Mouse (Mus musculus) thymus, postnatal 14 days (tissue): ENCODE data around the gene Lin28a.
A peak's percentile ranks its signal among the peaks of the same experiment; 100 is the strongest.

ENCODE experiments used
- DNase-seq: peaks from one replicate; pipeline ENCODE4 v3.0.0; 2021

Gene Lin28a

DNA sequence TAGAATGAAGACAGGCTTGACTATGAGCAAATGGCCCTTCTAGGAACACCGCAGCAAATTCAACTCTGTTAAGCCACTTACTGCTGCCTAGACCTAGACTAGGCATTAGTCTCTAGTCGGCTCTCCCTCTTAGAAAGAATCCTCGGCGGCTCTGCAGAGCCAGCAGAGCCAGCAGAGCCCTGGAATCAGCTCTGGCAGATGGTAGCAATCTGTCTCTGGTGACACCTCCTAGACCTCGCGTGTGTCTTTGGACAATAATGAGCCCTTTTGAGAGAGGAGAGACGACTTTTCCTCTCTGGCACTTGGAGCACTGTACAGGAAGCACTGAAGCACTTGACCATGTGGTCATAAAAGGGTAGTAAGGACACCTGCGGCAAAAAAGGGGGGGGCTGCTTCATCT lies 46.9 kb downstream of the Lin28a start:
- no peak for DNase-seq

DNA sequence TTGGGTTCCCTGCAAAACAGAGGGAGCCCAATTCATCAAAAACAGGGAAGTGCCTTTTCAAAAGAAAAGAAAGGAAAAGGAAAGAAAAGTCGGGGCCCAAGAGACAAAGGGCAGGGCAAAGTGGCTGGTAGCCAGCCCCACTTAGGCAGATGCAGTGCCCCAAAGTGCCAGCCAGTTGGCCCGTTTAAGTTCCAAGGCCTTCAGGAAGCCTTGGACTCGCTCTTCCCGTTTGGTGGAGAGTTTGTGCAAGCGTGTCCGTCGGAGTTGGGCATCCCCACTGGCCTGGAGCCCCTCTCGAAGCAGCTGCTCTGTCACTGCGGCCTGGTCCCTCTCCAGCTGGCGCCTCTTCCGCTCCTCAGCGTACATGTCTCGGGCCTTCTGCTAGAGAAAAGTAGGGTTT lies 47.8 kb downstream of the Lin28a start:
- DNase-seq: no peak

DNA sequence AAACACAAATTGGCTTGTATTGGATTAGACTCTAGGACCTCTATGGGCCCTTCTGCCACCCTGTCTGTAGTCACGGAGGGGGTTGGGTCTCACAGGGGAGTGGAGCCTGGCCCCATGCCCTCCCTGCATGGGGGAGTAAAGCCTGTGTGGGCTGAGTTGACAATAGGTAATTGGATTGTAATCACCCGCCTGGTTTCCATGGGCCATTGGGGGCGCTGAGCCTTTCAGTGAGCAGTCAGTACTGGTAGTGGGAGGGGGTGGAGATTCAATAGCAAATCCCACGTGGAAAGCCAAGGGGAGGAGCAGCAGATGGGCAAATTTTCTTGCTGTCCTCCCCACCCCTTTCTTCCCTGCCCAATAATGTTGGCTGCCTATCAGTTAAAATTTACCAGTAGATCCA lies 48.4 kb downstream of the Lin28a start:
- DNase-seq: no peak

DNA sequence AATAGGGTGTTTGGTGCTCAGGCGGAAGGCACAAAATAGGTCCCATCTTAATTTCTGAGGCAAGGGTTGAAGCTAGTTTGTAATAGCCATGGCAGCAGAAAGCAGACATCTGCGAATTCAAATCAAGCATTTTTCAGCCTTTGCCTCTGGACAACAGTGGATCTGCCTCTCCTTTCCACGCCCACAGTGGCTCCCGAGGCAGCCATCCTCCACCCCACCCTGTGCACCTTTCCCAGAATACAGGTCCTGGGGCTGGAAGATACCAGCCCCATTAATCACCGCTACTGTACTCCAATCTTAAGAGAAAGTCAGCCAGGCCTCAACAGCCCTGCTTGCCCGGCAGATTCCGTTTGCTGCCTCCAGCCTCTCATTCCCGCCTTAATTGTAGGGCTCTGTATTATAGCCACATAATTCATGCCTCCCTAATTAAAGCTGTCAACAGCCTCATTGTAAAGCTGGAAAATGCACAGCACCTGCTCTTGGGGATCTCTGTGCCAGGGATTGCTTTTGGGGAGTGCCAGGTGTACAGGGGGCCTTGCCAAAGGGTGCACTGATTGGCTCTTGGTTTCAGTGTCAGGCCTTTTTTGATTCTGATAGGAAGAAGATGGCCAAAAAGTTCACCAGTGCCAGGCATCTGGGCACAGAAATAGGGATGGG lies 49.4 kb downstream of the Lin28a start:
- DNase-seq: no peak

DNA sequence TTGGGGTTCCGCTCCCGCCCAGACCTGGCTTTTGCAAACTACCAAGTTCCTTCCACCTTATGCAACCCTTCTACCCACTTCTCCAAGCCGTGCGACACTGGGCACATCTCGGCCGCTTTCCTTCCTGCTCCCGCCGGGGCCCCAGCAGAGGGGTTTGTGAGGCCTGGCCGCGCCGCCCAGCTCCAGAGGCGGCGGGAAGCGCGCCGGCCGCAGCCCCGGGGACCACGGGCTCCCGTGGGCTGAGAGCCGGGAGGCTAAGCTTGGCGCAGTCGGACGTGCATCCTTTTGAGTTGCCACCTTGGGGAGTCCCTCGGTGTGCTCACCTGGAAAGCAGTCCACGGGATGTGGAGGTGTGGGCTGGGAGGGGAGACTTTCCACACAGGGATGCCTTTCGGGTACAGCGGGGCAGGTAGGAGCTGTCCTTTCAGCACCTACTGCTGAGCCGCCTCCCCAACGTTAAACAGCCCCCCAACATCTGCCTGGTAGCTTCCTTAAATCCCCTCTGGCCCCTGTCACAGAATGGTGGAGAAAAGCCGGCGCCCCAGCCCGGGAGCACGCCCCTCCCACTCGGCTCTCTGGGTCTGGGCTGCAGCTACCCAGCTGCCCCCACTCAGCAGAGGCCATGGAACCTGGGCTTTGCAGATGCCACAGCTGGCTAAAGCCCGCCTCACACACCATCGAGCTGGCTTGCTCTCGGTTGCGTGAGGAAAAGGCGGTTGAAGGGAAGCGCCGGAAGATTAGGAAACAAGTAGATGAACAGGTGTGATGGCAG lies 50.3 kb downstream of the Lin28a start, which contains the start of gene Hmgn2:
Gene Hmgn2, minus strand, starts transcription at position 501 of the 772 bp plus-strand sequence.
- DNase-seq: peak; percentile 67

DNA sequence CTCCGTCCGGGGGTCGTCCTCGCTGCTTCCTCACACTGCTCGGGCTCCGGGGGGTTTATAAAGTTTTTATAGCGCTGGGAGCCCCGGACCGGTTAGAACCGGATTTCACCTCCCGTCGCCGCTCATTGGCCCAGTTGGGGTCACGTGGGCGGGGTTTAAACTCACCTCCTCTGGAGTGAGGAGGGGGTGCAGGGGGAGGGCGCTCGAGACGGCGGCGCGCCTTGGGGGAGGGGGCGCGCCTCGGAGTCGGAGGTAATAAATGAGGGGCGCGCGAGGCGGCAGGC lies 50.8 kb downstream of the Lin28a start:
- peak; percentile 95 for DNase-seq

DNA sequence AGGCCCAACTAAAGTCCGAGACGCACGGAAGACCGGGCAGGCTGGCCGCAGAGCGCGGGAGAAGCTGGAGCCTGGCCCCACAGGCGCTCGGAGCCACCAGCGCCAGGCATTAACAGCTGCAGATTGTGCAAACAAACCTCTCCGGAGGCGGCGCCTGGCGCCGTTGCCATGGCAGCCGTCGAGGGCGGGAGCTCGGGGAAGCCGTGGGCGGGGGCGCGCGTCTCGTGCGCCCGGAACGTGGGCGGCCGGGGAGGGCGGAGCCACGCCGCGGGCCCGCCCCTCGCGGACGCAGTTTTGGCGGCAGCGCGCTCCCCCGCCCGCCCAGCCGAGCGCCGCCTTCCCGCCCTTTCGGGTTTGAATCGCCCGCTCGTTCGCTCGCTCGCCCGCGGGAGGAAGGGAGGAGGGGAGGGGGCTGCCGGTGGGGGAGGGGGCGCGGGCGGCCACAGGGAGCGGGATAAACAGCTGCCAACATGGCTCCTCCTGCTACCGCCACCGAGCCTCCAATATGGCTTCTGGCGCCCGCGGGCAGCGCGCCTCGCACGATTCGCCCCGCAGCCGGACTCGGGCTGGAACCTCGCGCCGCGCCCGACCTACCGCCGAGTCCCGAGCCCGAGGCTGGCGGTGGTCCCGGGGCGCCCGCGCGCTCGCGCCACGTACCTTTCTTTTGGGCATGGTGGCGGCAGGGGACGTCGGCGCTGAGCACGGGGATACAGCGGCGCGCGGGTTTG lies 51.3 kb downstream of the Lin28a start:
- peak; percentile 99 for DNase-seq

DNA sequence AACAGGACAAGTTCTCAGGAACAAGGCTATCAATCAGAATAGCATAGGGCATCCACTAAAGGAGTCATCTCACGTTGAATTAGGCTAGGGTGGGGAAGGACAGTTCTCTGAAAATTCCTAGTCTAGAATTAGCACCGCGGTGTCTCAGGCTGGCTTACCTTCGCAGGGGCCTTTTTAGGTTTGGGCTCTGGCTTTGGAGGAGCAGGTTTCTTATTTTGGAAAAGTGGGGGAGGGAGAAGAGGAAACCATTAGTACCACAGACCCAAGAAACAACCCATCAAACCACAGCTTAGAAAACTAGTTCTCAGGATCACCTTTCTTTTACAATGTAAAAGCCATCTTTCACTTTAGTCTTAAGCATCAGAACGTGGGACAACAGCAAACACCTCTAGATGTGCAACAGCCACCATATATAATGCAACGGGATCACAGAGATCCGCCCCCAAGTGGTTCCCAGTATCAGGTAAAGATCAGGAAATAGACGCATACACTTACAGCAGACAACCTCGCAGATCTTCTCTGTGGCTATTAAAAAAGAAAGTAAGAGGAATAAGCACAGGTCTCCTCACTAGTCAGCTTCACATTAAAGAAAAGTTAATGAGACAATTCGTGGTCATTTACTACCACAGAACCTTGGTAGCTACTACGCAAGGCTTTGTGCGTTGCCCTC lies 52.2 kb downstream of the Lin28a start:
- no peak for DNase-seq

DNA sequence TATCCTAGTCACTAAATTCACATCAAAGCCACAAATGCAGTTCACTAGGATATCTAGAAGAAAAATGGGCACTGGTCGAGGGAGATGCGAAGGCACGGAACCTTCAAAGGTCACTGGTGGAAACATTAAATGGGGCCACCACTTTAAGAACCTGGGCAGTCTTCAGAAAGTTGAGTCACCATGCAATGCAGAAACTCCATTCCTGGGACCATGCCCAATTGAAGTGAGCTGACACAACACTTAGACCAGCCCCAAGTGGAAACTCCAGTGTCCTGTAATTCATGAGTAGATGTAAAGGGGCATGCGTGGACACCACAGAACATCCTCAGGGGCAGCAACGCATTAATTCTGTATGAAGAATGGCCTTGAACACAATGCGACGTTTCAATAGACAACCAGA lies 56.1 kb downstream of the Lin28a start:
- no peak for DNase-seq

DNA sequence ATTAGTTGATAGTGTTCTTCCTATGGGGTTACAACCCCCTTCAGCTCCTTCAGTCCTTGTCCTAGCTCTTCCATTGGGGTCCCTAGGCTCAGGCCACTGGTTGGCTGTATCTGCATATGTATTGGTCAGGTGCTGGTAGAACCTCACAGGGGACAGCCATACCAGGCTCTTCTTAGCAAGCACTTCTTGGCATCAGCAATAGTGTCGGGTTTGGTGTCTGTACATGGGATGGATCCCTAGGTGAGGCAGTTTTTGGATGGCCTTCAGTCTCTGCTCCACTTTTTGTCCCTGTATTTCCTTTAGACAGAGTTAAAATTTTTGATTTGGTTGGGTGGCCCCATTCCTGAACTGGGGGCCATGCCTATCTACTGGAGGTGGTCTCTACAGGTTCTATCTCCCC lies 59.8 kb downstream of the Lin28a start:
- no peak for DNase-seq

DNA sequence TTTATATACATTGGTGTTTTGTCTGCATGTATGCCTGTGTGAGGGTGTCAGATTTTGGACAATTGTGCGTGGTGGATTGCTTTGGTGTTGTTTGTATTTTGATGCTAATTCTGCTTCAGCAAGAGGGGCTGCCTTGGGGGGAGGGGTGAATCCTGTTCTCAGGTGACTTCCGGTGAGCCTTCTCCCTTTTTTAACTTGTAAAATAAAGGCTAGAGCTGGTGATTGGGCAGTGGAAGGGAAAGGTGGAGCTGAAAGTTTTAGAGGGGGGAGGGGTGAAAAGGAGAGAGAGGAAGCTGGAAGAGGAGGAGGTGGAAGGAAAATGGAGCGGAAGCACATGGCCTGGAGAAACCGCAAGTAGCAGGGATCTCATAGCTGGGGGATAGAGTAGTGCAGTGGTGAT lies 62.3 kb downstream of the Lin28a start:
- no peak for DNase-seq
